Mouse (Mus musculus): ENCODE measurements at regions not wholly inside any gene's neighbourhood (a gene's known extent, or its start where the extent isn't known, plus 50 kb on each side); places are given as distances from the start of the nearest gene placed in this dataset.

- no peak for TF ChIP-seq CTCF (IDR thresholded peaks at IDR 0.05)
- TF ChIP-seq EP300 (IDR thresholded peaks at IDR 0.05): no peak
Observed at GRCm38 (mm10) chr12:42006912-42007311, 520.7 kb upstream of the Lrrn3 start.
